Mouse (Mus musculus) kidney, adult 2 months (tissue): ENCODE results near the gene Thap3. TPM values are rescaled to one million over a fixed set of nuclear protein-coding genes. Genes with fewer than 3 reads are reported as not detected.

Experiments used
- DNase-seq: peaks from one replicate; pipeline ENCODE4 v3.0.0; 2021
- H3K27ac ChIP-seq: fragments of 200-500 bp; 2 replicates; pipeline ENCODE4 v1.5.1; 2012; ENCODE audit warnings: low read depth, low read length, control low read depth, inconsistent platforms; ENCODE audit not compliant: insufficient read depth
- H3K27me3 ChIP-seq: fragments of 200-500 bp; replicated peaks from 2 replicates; pipeline ENCODE4 v1.6.1; 2012; ENCODE audit warnings: mild to moderate bottlenecking, moderate library complexity, low read length, inconsistent platforms; ENCODE audit not compliant: control insufficient read depth, insufficient read depth
- H3K36me3 ChIP-seq: fragments of 200-500 bp; 2 replicates; pipeline ENCODE4 v1.6.1; 2012; ENCODE audit warnings: mild to moderate bottlenecking, moderate library complexity, low read length, inconsistent platforms; ENCODE audit not compliant: control insufficient read depth, insufficient read depth
- H3K4me1 ChIP-seq: fragments of 200-500 bp; 2 replicates; pipeline ENCODE4 v1.6.1; 2011; ENCODE audit warnings: low read length; ENCODE audit not compliant: control insufficient read depth, insufficient read depth
- H3K4me3 ChIP-seq: fragments of 200-500 bp; 2 replicates; pipeline ENCODE4 v1.5.1; 2011; ENCODE audit warnings: mild to moderate bottlenecking, low read depth, low read length, control low read depth; ENCODE audit not compliant: insufficient read depth
- CTCF ChIP-seq: fragments of 200-500 bp; conservative IDR thresholded peaks from 2 replicates; pipeline ENCODE4 v1.5.1; 2011; ENCODE audit warnings: low read depth, mild to moderate bottlenecking, control low read depth, low read length, moderate library complexity, mixed read lengths; ENCODE audit not compliant: insufficient read depth, insufficient read length
- POLR2A ChIP-seq: fragments of 200-500 bp; IDR thresholded peaks from one replicate; pipeline ENCODE4 v1.6.1; 2011; ENCODE audit warnings: low read depth, low read length, control low read depth
- WGBS: fragments of 180-500 bp; shearing (Covaris S2); methylation state at CpG from one replicate; pipeline ENCODE4 v1.1.7; 2018; 5-methylcytosine and 5-hydroxymethylcytosine counted together
- polyA plus RNA-seq: library from polyadenylated mRNA; depleted of rRNA; stranded (reverse); fragments of >200 nt; gene quantifications from 2 replicates; pipeline ENCODE4 v1.2.3, GENCODE M21; 2012

Thap3 gene
- polyA plus RNA-seq, 1 experiment, result 30.6 TPM

DNA sequence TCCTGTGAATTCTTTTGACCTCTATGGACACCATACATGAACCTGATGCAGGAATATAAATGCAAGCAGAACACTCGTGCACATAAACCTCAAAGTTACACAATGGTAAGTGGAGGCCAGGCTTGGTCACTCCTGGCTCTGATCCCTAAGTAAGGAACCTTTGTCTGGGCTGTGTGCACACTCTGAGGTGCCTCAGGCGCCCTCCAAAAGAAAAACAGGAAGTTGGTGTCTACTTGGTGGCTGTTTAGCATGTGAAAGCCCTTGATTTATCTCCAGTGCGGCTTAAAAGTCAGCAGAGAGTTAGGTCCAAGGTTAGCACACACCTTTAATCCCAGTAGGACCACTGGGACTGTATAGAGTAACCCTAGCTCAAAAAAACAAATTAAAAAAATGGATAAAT, 10.7 kb upstream of the Thap3 start:
- TF ChIP-seq CTCF (no peak), POLR2A (no peak)
- WGBS, result 69% methylated on average over 3 of the region's 3 CpGs
- Histone ChIP-seq H3K27me3 (no peaks in the 10 kb centered on the region; the same call in 1 of the 2 replicates), H3K4me1 (peaks cover 5% of the 10 kb centered on the region; the same call in 1 of the 2 replicates), H3K27ac (no peak overlapping the region), H3K36me3 (no peaks in the 10 kb centered on the region), H3K4me3 (no peak overlapping the region)
- no peak for DNase-seq

GRCm38 (mm10) chr4:151997701-151998100, 8.9 kb upstream of the Thap3 start:
- WGBS, result 63% methylated on average over 3 of the region's 3 CpGs
- H3K4me3 ChIP-seq, result no peak overlapping the region

DNA sequence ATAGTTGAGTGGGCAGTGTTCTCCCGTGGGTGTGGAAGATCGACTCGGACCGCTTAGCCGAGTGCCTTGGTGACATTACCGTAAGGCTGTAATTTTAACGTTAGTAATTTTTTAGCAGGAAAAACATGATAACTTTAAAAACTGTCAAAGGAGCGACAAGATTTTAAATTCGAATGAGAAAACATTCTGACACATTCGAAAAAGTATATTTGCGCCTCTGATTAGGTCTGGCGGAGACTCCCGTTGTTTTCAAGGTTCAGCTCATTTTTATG, 8.1 kb upstream of the Thap3 start:
- Histone ChIP-seq H3K4me3 (peak overlapping the region; percentile 77), H3K4me1 (peaks cover 8% of the 10 kb centered on the region; the same call in 1 of the 2 replicates), H3K27me3 (no peaks in the 10 kb centered on the region; the same call in 1 of the 2 replicates), H3K36me3 (no peaks in the 10 kb centered on the region), H3K27ac (peak overlapping the region; percentile 90)
- no peak for TF ChIP-seq POLR2A
- no peak for TF ChIP-seq CTCF
- 2% methylated on average over 13 of the region's 13 CpGs for WGBS
- no peak for DNase-seq

More at GRCm38 (mm10) chr4:151997701-151998100, 8.9 kb upstream of the Thap3 start:
- no peaks in the 10 kb centered on the region; the same call in 1 of the 2 replicates for H3K27me3 ChIP-seq
- no peaks in the 10 kb centered on the region for H3K36me3 ChIP-seq
- H3K27ac ChIP-seq, result no peak overlapping the region
- peaks cover 8% of the 10 kb centered on the region; the same call in 1 of the 2 replicates for H3K4me1 ChIP-seq
- no peak for DNase-seq
- no peak for TF ChIP-seq CTCF
- no peak for TF ChIP-seq POLR2A

DNA sequence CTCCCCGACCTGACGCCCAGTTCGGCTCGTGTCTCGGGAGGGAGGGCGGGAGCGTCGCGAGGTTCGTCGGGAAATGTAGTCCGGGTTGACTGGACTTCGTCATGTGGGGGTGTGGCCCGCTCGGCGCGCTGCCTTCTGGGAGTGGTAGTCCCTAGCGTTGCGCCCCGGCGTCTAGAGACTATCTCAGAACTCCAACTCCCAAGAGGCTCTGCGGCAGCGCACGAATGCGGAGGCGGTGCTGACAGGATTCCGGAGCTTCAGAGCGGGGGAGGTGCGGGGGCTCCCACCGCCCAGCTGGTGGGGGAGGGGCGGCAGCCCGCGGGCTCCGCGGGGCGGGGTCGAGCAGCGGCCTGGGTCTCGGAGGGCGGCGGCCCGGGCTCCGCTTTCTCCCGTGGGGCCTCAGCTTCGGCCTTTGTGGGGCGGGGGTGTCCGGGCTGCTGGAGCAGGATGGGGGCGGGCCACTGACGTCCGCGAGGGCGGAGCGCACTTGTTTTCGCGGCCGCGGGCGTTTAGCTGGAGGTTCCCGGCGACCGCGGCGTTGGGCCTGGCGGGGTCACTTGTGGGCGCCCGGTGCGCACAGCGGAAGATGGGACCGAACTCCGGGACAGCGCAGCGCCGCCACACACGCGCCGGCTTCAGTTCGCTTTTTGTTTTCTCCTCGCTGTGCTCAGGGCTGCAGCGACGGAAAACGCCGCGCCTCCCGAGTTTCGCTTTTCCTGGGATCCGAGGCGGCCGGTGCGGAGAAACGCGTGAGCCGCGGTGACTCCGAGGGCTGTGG, 7.6 kb upstream of the Thap3 start, which contains the start of gene Phf13:
Gene Phf13, minus strand, starts transcription at position 86 of the 778 bp plus-strand sequence.
- H3K4me3 ChIP-seq, result peak within 1 kb of the TSS; percentile 93
- H3K4me1 ChIP-seq, result peaks cover 8% of the 10 kb centered on the region; the same call in 1 of the 2 replicates
- TF ChIP-seq CTCF, result no peak
- peak; percentile 13 for TF ChIP-seq POLR2A
- peak; percentile 99 for DNase-seq
- peak within 1 kb of the TSS; percentile 90 for H3K27ac ChIP-seq
- WGBS, result under 1% methylated on average over 94 of the region's 94 CpGs
- no peaks in the 10 kb centered on the region for H3K36me3 ChIP-seq
- no peaks in the 10 kb centered on the region; the same call in 1 of the 2 replicates for H3K27me3 ChIP-seq

GRCm38 (mm10) chr4:151995371-151996172, 6.8 kb upstream of the Thap3 start:
- H3K27me3 ChIP-seq, result no peaks in the 10 kb centered on the region; the same call in 1 of the 2 replicates
- TF ChIP-seq CTCF (no peak), POLR2A (no peak)
- DNase-seq, result no peak
- H3K27ac ChIP-seq, result peak overlapping the region; percentile 65
- peak overlapping the region; percentile 93 for H3K4me3 ChIP-seq
- no peaks in the 10 kb centered on the region for H3K36me3 ChIP-seq
- 1% methylated on average over 107 of the region's 111 CpGs for WGBS
- peaks cover 8% of the 10 kb centered on the region; the same call in 1 of the 2 replicates for H3K4me1 ChIP-seq

DNA sequence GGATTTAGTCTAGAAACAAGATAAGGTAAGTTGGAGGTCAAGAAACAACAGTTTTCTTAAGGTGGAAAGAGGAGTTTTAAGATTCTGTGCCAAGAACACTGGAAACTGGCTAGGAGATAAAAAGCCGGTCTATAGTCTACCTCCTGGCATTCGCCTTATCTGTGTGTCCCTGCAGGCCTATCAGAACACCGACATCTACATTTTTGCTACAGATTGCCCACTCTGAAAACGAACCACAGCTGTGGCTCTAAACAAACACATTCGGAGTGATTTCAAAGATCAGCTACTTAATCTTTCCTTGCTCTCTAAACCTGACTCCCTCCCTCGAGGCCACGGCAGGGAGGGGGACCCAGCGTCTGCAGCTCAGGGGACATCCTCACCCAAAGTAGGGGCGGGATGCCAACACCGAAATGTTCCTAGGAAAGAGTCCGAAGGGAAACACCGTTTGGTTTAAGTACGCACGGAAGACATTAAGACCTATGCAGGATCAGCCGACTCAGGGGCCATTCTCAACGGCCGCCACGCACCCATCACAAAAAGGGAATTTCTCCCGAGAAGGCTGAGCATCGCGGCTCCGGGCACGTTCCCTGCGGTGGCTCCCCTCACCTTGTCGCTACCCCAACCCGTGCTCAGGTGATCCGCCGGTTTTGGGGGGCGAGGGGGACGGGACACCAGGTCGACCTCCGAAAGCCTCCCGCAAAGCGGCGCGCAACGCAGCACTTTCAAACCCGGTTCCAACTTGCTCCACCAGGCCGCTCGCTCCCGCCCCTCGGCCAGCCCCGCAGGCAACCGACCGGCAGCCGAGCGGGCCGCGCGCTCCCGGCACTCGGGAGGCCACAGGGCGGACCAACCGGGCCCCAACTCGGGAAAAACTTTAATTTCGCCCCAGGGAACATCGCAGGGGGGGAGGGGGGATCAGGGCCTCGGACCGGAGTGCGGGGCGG, 5.7 kb upstream of the Thap3 start:
- no peaks in the 10 kb centered on the region for H3K36me3 ChIP-seq
- peak; percentile 34 for DNase-seq
- H3K4me3 ChIP-seq, result peak overlapping the region; percentile 93
- no peaks in the 10 kb centered on the region; the same call in 1 of the 2 replicates for H3K27me3 ChIP-seq
- no peak for TF ChIP-seq CTCF
- no peak for TF ChIP-seq POLR2A
- H3K27ac ChIP-seq, result no peak overlapping the region; the same call in 1 of the 2 replicates
- peaks cover 8% of the 10 kb centered on the region; the same call in 1 of the 2 replicates for H3K4me1 ChIP-seq
- 5% methylated on average over 61 of the region's 61 CpGs for WGBS
